Mouse (Mus musculus): ENCODE measurements around the gene Asb4. TPM values are rescaled to one million over a fixed set of nuclear protein-coding genes. Genes with fewer than 3 reads are reported as not detected.
"Not testable (repeated sequence)": the region's sequence is repeated elsewhere in the genome, so short reads cannot be mapped to it uniquely, and the experiment has no call there.

The Asb4 gene
- polyA plus RNA-seq (2015; fragmentation: Nextera tagmentation; extraction: Ambion mirVana) = 17.6 and 18.6 TPM in 2 replicates

DNA sequence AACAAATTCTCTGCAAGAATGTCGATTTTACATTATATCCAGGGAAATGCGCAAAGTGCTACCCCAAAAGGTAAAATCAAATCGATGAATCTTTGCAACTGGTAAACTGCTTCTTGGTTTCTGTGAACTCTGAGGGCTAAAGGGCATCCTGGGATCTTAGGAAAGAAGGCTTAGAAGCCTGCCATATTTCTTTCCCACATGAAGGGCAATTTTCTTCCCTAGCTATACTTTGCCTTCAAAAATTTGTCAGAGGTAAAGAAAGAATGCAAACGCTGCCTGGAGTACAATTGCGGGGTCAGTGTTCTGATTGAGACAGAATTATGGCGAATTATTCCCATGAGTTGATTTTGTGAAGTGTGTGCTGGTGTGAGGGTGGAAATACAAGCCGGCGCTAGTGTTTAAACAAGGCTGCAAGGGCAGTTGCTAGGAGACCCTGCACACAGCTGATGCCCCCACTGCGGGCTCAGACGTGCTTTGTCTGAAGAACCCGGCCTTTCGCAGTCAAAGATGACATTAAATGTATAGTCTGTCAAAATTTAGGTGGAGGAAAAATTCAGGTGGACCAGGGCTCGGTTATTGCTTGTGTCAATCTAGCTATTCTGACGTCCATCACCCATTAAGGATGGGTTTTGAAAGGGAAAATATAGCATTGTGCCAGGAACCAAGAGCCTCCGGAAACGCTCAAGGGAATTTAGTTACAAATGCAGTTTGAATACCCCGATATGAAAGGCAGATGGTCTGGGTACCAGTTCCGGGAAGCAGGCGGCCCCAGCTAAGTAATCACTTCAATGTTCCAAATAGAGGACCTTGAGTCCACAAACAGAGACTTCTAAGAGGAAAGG lies at the start of gene Asb4:
Asb4 (plus strand) TSS at position 51 of the 842 bp plus-strand sequence.
- ATAC-seq = peak; percentile 57
- Histone ChIP-seq H3K27ac (peak within 1 kb of the TSS; percentile 91), H3K9me3 (no peaks in the 10 kb centered on the region), H3K4me2 (replicated peaks) (peak within 1 kb of the TSS; percentile 45), H3K9ac (replicated peaks) (peak within 1 kb of the TSS; percentile 61), H3K4me1 (replicated peaks) (peaks cover 59% of the 10 kb centered on the region), H3K36me3 (no peaks in the 10 kb centered on the region), H3K4me3 (replicated peaks) (peak within 1 kb of the TSS; percentile 20), H3K27me3 (peaks cover 3% of the 10 kb centered on the region; the same call in 1 of the 2 replicates)
- WGBS = 3% methylated on average over 19 of the region's 19 CpGs

DNA sequence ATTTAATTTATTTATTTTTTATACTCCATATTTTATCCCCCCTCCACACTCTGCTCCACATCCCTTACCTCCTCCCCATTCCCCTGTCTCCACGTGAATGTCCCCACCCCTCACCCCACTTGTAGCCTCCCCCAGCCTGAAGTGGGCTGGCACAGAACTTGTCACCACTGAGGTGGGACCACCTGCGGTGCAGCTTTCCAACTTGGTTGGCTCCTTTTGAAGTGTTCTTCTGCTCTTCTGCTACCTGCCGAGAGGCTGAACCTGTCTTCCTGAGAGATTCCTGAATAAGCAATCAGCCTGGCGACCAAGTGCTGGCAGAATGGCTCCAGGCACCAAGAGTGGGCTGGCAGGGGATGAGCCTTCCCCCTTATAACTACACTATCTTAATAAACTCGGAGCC lies 49.2 kb upstream of the Asb4 start:
- 0 out of 2 replicates have a peak, but pooled peaks cover 3% of the 10 kb centered on the region for H3K9me3 ChIP-seq
- H3K4me1 ChIP-seq (replicated peaks) = no peaks in the 10 kb centered on the region
- no peak overlapping the region for H3K4me3 ChIP-seq (replicated peaks)
- 48% methylated on average over 5 of the region's 5 CpGs for WGBS
- H3K36me3 ChIP-seq = no peaks in the 10 kb centered on the region
- 0 out of 2 replicates have a peak, but pooled peaks cover 3% of the 10 kb centered on the region for H3K27me3 ChIP-seq
- no peak overlapping the region for H3K9ac ChIP-seq (replicated peaks)
- no peak overlapping the region for H3K27ac ChIP-seq
- no peak overlapping the region for H3K4me2 ChIP-seq (replicated peaks)
- ATAC-seq = no peak

DNA sequence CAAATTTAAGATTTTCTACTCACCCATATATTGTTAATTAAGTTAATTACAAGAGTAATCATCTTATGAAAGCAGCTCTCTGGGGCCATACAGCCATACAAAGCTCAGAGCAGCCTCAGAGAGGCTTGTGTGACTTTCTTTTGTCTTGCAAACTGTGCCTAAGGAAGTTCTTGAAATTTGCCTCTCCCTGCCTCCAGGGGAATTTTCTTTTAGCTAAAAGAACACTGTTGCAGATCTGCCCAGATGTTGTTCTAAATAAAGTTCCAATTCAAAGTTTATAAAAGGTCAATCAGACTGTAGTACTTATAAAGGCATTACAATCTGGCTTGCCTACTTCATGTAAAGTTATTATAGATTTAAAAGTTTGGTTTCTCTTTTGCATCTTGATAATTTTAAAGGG lies 47.2 kb upstream of the Asb4 start:
- not testable (repeated sequence) for H3K27me3 ChIP-seq; H3K9me3 ChIP-seq; H3K4me1 ChIP-seq (replicated peaks); H3K4me2 ChIP-seq (replicated peaks); ATAC-seq; H3K9ac ChIP-seq (replicated peaks); H3K27ac ChIP-seq; H3K36me3 ChIP-seq; H3K4me3 ChIP-seq (replicated peaks)

DNA sequence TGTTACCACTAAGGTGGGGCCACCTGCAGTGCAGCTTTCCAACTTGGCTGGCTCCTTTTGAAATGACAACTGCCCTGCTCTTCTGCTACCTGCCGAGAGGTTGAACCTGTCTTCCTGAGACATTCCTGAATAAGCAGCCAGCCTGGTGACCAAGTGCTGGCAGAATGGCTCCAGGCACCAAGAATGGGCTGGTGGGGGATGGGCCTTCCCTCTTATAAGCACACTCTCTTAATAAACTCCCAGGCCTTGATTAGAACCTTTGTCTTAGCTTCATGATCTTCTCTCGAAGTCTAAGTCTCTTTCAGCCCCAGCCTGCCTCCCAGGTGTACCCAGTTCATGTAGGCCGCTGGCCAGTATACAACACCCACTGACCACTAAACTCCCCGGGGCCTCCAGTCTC lies 44.4 kb upstream of the Asb4 start:
- H3K36me3 ChIP-seq; ATAC-seq; H3K9ac ChIP-seq (replicated peaks); H3K4me2 ChIP-seq (replicated peaks); H3K9me3 ChIP-seq; H3K4me1 ChIP-seq (replicated peaks); H3K4me3 ChIP-seq (replicated peaks); H3K27me3 ChIP-seq; H3K27ac ChIP-seq: not testable (repeated sequence)
- 92% methylated on average over 4 of the region's 4 CpGs for WGBS

DNA sequence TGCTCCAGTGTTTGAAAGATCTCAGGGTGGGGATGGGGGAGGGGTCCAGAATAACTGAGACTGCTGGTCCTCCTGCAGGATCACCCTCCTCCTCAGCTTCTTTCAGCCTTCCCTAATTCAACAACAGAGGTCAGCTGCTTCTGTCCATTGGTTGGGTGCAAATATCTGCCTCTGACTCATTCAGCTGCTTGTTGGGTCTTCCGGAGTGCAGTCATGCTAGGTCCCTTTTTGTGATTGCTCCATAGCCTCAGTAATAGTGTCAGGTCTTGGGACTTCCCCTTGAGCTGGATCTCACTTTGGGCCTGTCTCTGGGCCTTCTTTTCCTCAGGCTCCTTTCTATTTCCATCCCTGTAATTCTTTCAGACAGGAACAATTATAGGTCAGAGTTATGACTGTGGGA lies 43.9 kb upstream of the Asb4 start:
- H3K27ac ChIP-seq; H3K4me1 ChIP-seq (replicated peaks); H3K4me3 ChIP-seq (replicated peaks); H3K9me3 ChIP-seq; H3K4me2 ChIP-seq (replicated peaks); H3K27me3 ChIP-seq; H3K9ac ChIP-seq (replicated peaks); ATAC-seq; H3K36me3 ChIP-seq: not testable (repeated sequence)
- WGBS = 93% methylated on average over 1 of the region's 1 CpGs

DNA sequence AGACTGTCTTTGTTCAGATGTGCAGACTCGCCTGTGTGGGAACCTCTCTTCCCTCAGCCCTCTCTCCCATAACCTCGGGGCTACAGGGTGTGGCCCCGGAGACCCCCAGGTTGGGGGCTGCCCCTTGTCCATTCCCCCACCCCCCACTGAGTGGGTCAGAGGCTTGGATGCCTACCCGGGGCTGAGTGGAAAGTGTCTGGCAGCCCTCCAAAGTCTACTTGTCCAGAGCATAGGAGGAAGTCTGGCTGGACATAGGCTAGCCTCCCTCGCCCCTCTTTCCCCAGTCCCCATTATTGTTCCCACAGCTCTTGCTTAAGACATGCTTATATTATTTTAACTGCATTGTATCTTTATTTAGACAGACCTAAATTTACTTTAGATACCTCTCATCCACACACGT lies 38.9 kb upstream of the Asb4 start:
- Histone ChIP-seq H3K4me2 (replicated peaks) (no peak overlapping the region), H3K27ac (no peak overlapping the region), H3K4me3 (replicated peaks) (no peak overlapping the region), H3K4me1 (replicated peaks) (no peaks in the 10 kb centered on the region), H3K9ac (replicated peaks) (no peak overlapping the region), H3K9me3 (no peaks in the 10 kb centered on the region), H3K27me3 (no peaks in the 10 kb centered on the region), H3K36me3 (no peaks in the 10 kb centered on the region)
- no peak for ATAC-seq
- WGBS = 77% methylated on average over 6 of the region's 6 CpGs

DNA sequence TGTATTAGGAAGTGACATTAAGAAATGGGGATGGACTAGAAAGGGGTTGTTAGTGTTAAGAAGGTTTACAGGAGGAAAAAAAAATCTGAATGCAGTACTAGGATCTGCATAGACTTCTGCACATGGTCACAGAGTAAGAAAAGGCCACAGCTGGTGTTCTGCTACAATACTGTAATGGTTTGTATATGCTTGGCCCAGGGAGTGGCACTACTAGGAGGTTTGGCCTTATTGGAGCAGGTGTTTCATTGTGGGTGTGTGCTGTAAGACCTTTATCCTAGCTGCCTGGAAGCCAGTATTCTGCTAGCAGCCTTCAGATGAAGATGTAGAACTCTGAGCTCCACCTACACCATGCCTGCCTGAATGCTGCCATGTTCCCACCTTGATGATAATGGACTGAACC lies 25.3 kb upstream of the Asb4 start:
- no peaks in the 10 kb centered on the region for H3K27me3 ChIP-seq
- H3K4me2 ChIP-seq (replicated peaks) = no peak overlapping the region
- no peak overlapping the region for H3K4me3 ChIP-seq (replicated peaks)
- H3K9ac ChIP-seq (replicated peaks) = no peak overlapping the region
- H3K9me3 ChIP-seq = no peaks in the 10 kb centered on the region
- ATAC-seq = no peak
- no peaks in the 10 kb centered on the region for H3K36me3 ChIP-seq
- no peaks in the 10 kb centered on the region for H3K4me1 ChIP-seq (replicated peaks)
- no peak overlapping the region for H3K27ac ChIP-seq

DNA sequence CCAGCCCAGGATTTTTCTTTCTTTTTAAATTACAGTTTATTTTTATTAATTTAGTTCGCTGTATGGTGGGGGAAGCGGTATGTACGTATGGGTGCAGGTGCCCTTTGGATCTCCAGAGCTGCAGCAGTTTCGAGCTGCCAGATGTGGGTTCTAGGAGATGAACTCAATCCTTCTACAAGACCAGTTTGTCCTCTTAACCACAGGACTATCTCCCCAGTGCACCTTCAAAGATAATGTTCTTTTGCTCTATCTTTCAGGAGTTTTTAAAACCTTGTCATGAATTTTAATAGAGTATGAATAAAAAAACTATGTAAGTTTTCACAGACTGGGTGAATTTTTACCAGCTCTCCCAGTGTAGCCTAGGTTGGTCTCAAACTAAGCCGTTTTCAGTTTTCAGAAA lies 22.8 kb upstream of the Asb4 start:
- Histone ChIP-seq H3K4me1 (replicated peaks) (no peaks in the 10 kb centered on the region), H3K27me3 (no peaks in the 10 kb centered on the region)

DNA sequence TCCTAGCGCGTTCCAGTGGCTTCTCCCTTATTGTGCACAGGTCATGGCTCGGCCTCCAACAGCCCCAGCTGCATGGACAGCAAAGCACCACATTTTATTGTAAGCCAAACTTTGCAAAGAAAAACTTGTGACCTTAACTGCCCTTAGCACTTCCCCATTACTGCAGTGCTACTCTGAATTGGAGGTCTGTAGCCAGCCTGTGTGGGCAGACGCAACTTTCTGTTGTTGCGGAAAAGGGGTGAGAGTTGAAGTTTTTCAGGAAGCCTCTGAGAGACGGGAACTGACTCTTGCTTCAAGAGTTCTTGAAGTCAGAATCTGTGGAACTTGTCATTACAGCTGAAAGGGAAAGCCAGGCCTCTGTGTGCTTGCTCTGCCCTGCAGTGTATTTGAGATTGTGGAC lies 21.2 kb upstream of the Asb4 start:
- ATAC-seq = no peak
- Histone ChIP-seq H3K36me3 (no peaks in the 10 kb centered on the region), H3K4me3 (replicated peaks) (no peak overlapping the region), H3K9ac (replicated peaks) (no peak overlapping the region), H3K27ac (no peak overlapping the region), H3K4me1 (replicated peaks) (no peaks in the 10 kb centered on the region), H3K4me2 (replicated peaks) (no peak overlapping the region), H3K9me3 (no peaks in the 10 kb centered on the region), H3K27me3 (no peaks in the 10 kb centered on the region)
- WGBS = 78% methylated on average over 6 of the region's 6 CpGs

More for the DNA sequence above, 22.8 kb upstream of the Asb4 start:
- Histone ChIP-seq H3K9me3 (no peaks in the 10 kb centered on the region), H3K9ac (replicated peaks) (no peak overlapping the region), H3K4me3 (replicated peaks) (no peak overlapping the region), H3K36me3 (no peaks in the 10 kb centered on the region), H3K4me2 (replicated peaks) (no peak overlapping the region), H3K27ac (no peak overlapping the region)
- 95% methylated on average over 5 of the region's 5 CpGs for WGBS
- no peak for ATAC-seq

DNA sequence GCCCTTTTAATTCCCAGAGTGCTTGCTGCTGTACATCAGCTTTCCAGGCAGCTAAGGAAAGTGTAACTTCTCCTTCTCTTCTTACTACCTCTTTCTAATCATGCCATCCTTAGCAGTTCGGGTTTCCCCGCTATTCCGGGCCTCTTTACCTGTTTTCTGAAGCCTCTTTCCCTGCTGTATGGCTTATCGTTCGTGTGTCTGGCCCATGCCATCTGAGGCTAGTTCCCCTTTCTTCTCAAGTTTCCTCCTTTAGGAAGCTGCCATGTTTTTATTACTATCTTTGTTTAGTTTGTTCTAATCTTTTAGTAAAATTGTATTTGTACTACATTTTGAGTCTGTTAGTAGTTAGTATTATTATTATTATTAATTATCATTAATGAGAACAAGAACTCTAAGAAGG lies 17.3 kb upstream of the Asb4 start:
- Histone ChIP-seq H3K27ac (no peak overlapping the region), H3K27me3 (no peaks in the 10 kb centered on the region), H3K4me3 (replicated peaks) (no peak overlapping the region), H3K4me1 (replicated peaks) (no peaks in the 10 kb centered on the region), H3K9me3 (no peaks in the 10 kb centered on the region), H3K36me3 (no peaks in the 10 kb centered on the region), H3K4me2 (replicated peaks) (no peak overlapping the region), H3K9ac (replicated peaks) (no peak overlapping the region)
- no peak for ATAC-seq
- 93% methylated on average over 5 of the region's 5 CpGs for WGBS

DNA sequence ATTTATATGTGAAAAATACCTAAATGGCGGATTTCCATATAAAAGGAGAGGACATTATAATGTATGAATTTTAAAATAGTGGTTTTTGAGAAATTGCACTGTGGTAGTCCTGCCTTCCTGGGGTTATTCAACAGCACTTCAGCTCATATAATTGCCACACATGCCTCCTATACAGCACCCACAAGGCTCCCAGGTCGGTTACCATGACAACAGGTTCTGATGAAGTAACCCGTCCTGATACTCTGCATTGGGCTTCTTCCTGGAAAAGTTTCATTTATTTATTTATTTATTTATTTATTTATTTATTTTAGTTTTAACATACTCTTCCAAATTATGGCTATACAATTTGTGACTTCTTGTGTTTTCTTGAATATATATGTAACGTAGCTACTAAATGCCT lies 6.3 kb upstream of the Asb4 start:
- Histone ChIP-seq H3K4me2 (replicated peaks) (no peak overlapping the region), H3K4me3 (replicated peaks) (no peak overlapping the region), H3K4me1 (replicated peaks) (peaks cover 38% of the 10 kb centered on the region), H3K27ac (no peak overlapping the region), H3K27me3 (no peaks in the 10 kb centered on the region), H3K9ac (replicated peaks) (no peak overlapping the region), H3K36me3 (no peaks in the 10 kb centered on the region), H3K9me3 (no peaks in the 10 kb centered on the region)
- 80% methylated on average over 4 of the region's 4 CpGs for WGBS
- no peak for ATAC-seq

DNA sequence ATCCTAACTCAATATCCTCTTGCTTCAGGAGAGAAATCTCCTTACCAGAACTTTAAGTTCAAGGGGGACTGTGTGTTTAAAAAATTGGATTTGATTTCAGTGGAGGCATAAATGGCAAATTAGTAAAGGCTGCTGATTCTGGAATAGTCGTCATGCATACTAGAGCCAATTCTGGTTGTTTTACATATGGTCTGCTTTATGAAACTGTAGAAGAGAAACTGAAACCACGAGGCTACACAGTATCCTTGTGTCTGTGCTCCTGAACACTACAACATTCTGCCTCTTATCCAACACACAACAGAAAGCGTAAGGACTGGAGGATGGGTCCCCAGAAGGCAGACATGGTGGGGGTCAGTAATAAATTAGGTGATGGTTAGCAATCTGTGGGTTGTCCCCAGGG lies 4.1 kb upstream of the Asb4 start:
- no peak overlapping the region for H3K4me3 ChIP-seq (replicated peaks)
- no peaks in the 10 kb centered on the region for H3K9me3 ChIP-seq
- peaks cover 57% of the 10 kb centered on the region for H3K4me1 ChIP-seq (replicated peaks)
- no peak for ATAC-seq
- no peaks in the 10 kb centered on the region for H3K27me3 ChIP-seq
- no peak overlapping the region for H3K9ac ChIP-seq (replicated peaks)
- 84% methylated on average over 3 of the region's 3 CpGs for WGBS
- H3K36me3 ChIP-seq = no peaks in the 10 kb centered on the region
- peak overlapping the region; percentile 91 for H3K27ac ChIP-seq
- 0 out of 2 replicates have a peak overlapping the region, but pooled peaks have one; percentile 50 for H3K4me2 ChIP-seq (replicated peaks)
